Mouse (Mus musculus) kidney, adult 9 months (tissue): ENCODE data around the gene B3gnt6.

ENCODE experiments used
- DNase-seq: peaks from one replicate; pipeline ENCODE4 v3.0.0; 2022

Gene B3gnt6

GRCm38 (mm10) chr7:98147766-98148165, 51.5 kb downstream of the B3gnt6 start:
- peak; percentile 90 for DNase-seq

- no peak for DNase-seq
Measured at GRCm38 (mm10) chr7:98146447-98146845, 52.8 kb downstream of the B3gnt6 start.

GRCm38 (mm10) chr7:98145842-98146446, 53.3 kb downstream of the B3gnt6 start:
- DNase-seq: no peak

GRCm38 (mm10) chr7:98145402-98145801, 53.9 kb downstream of the B3gnt6 start, which contains the start of gene Omp:
Gene Omp (minus strand): TSS chr7:98145502.
- DNase-seq: no peak

- no peak for DNase-seq
Measured at GRCm38 (mm10) chr7:98142648-98143047, 56.6 kb downstream of the B3gnt6 start.
